Mouse (Mus musculus) liver, embryonic 14 days (tissue): ENCODE results near the gene Enoph1. TPM values are rescaled to one million over a fixed set of nuclear protein-coding genes. Genes with fewer than 3 reads are reported as not detected.

ENCODE experiments used
- polyA plus RNA-seq: library from polyadenylated mRNA; depleted of rRNA; stranded (reverse); fragments of >200 nt; gene quantifications from 2 replicates; pipeline ENCODE4 v1.2.3, GENCODE M21; 2012; rRNA removed

Enoph1 gene
- polyA plus RNA-seq: 12.1 and 14.9 TPM in 2 replicates

GRCm38 (mm10) chr5:100039602-100040142 lies at the start of gene Enoph1, which contains the start of gene Hnrnpdl:
Gene Enoph1, plus strand, starts transcription at chr5:100039985.
Gene Hnrnpdl, minus strand, starts transcription at chr5:100039664.

Other genes with a start within 250 kb of the Enoph1 start
- gene Vamp9, start 133.7 kb upstream of the Enoph1 start, polyA plus RNA-seq: not detected in 2 replicates
- 182 and 183 TPM in 2 replicates for gene Hnrnpd, start 61.0 kb upstream of the Enoph1 start, polyA plus RNA-seq
- gene 4930524J08Rik, start 60.9 kb upstream of the Enoph1 start, polyA plus RNA-seq: 1.4 and 1.6 TPM in 2 replicates
- 133 and 136 TPM in 2 replicates for gene Hnrnpdl, start 321 bp upstream of the Enoph1 start, polyA plus RNA-seq
- 0.27 and 0.51 TPM in 2 replicates for gene Tmem150c, start 119.8 kb downstream of the Enoph1 start, polyA plus RNA-seq